Mouse (Mus musculus): ENCODE measurements around the gene Ptprs. TPM values are rescaled to one million over a fixed set of nuclear protein-coding genes. Genes with fewer than 3 reads are reported as not detected.

The Ptprs gene
- total and polyA plus RNA-seq, 3 experiments = 41.7 to 91.1 (median 47.5) TPM

GRCm38 (mm10) chr17:56442316-56442715 is 34.0 kb downstream of the Ptprs start:
- TF ChIP-seq EP300 (IDR thresholded peaks at IDR 0.05; ENCODE audit: insufficient read depth, low read depth, low read length) (no peak), CTCF (IDR thresholded peaks at IDR 0.05) (no peak), POLR2A (IDR thresholded peaks at IDR 0.05; ENCODE audit: insufficient read depth, low read depth, low read length) (no peak)
- H3K27me3 ChIP-seq (ENCODE audit: control insufficient read depth, insufficient read depth, low read length) = no peaks in the 10 kb centered on the region
- intact Hi-C loops (cut with DNase I) = no loop called here
- no peak for DNase-seq
- 82% methylated on average over 6 of the region's 6 CpGs for WGBS
- no peak overlapping the region for H3K4me3 ChIP-seq
- H3K4me1 ChIP-seq (ENCODE audit: control insufficient read depth, insufficient read depth, low read length) = no peaks in the 10 kb centered on the region
- no peak overlapping the region for H3K27ac ChIP-seq
- no peaks in the 10 kb centered on the region for H3K79me2 ChIP-seq (replicated peaks; ENCODE audit: control insufficient read depth, insufficient read depth, low read length)
- no peak overlapping the region for H3K9ac ChIP-seq (ENCODE audit: low read depth, low read length)
- no peaks in the 10 kb centered on the region for H3K36me3 ChIP-seq (ENCODE audit: control insufficient read depth, insufficient read depth, low read length)

GRCm38 (mm10) chr17:56439731-56440460 is 36.4 kb downstream of the Ptprs start:
- Histone ChIP-seq H3K36me3 (ENCODE audit: control insufficient read depth, insufficient read depth, low read length) (no peaks in the 10 kb centered on the region), H3K27ac (no peak overlapping the region), H3K27me3 (ENCODE audit: control insufficient read depth, insufficient read depth, low read length) (no peaks in the 10 kb centered on the region), H3K4me3 (no peak overlapping the region), H3K9ac (ENCODE audit: low read depth, low read length) (no peak overlapping the region), H3K79me2 (replicated peaks; ENCODE audit: control insufficient read depth, insufficient read depth, low read length) (no peaks in the 10 kb centered on the region), H3K4me1 (ENCODE audit: control insufficient read depth, insufficient read depth, low read length) (no peaks in the 10 kb centered on the region)
- no peak for DNase-seq
- intact Hi-C loops (cut with DNase I) = no loop called here
- 89% methylated on average over 15 of the region's 15 CpGs for WGBS
- TF ChIP-seq EP300 (IDR thresholded peaks at IDR 0.05; ENCODE audit: insufficient read depth, low read depth, low read length) (no peak), POLR2A (IDR thresholded peaks at IDR 0.05; ENCODE audit: insufficient read depth, low read depth, low read length) (no peak), CTCF (IDR thresholded peaks at IDR 0.05) (no peak)

GRCm38 (mm10) chr17:56431582-56431981 is 44.7 kb downstream of the Ptprs start:
- intact Hi-C loops (cut with DNase I) = loop anchor here (5.0 kb wide), 1 partner anchor 74 kb away; no protein-coding TSS in a partner anchor
- H3K36me3 ChIP-seq (ENCODE audit: control insufficient read depth, insufficient read depth, low read length) = no peaks in the 10 kb centered on the region
- 90% methylated on average over 3 of the region's 3 CpGs for WGBS

GRCm38 (mm10) chr17:56427857-56428256 is 48.4 kb downstream of the Ptprs start:
- peaks cover 1% of the 10 kb centered on the region; the same call in 1 of the 2 replicates for H3K4me1 ChIP-seq (ENCODE audit: control insufficient read depth, insufficient read depth, low read length)
- no peak for TF ChIP-seq EP300 (IDR thresholded peaks at IDR 0.05; ENCODE audit: insufficient read depth, low read depth, low read length)
- no peak for TF ChIP-seq CTCF (IDR thresholded peaks at IDR 0.05)
- TF ChIP-seq POLR2A (IDR thresholded peaks at IDR 0.05; ENCODE audit: insufficient read depth, low read depth, low read length) = no peak
- H3K9ac ChIP-seq (ENCODE audit: low read depth, low read length) = no peak overlapping the region
- H3K36me3 ChIP-seq (ENCODE audit: control insufficient read depth, insufficient read depth, low read length) = no peaks in the 10 kb centered on the region
- intact Hi-C loops (cut with DNase I) = no loop called here
- H3K27me3 ChIP-seq (ENCODE audit: control insufficient read depth, insufficient read depth, low read length) = no peaks in the 10 kb centered on the region
- no peak overlapping the region for H3K27ac ChIP-seq
- no peak for DNase-seq
- WGBS = 80% methylated on average over 28 of the region's 28 CpGs
- no peaks in the 10 kb centered on the region for H3K79me2 ChIP-seq (replicated peaks; ENCODE audit: control insufficient read depth, insufficient read depth, low read length)
- H3K4me3 ChIP-seq = no peak overlapping the region

More at GRCm38 (mm10) chr17:56431582-56431981, 44.7 kb downstream of the Ptprs start:
- Histone ChIP-seq H3K79me2 (replicated peaks; ENCODE audit: control insufficient read depth, insufficient read depth, low read length) (no peaks in the 10 kb centered on the region), H3K27me3 (ENCODE audit: control insufficient read depth, insufficient read depth, low read length) (no peaks in the 10 kb centered on the region), H3K27ac (no peak overlapping the region), H3K4me3 (no peak overlapping the region), H3K9ac (ENCODE audit: low read depth, low read length) (no peak overlapping the region), H3K4me1 (ENCODE audit: control insufficient read depth, insufficient read depth, low read length) (no peaks in the 10 kb centered on the region)
- TF ChIP-seq CTCF (IDR thresholded peaks at IDR 0.05) (no peak), POLR2A (IDR thresholded peaks at IDR 0.05; ENCODE audit: insufficient read depth, low read depth, low read length) (no peak), EP300 (IDR thresholded peaks at IDR 0.05; ENCODE audit: insufficient read depth, low read depth, low read length) (no peak)
- no peak for DNase-seq

- 53% methylated on average over 3 of the region's 3 CpGs for WGBS
- Histone ChIP-seq H3K4me1 (ENCODE audit: control insufficient read depth, insufficient read depth, low read length) (peaks cover 1% of the 10 kb centered on the region; the same call in 1 of the 2 replicates), H3K36me3 (ENCODE audit: control insufficient read depth, insufficient read depth, low read length) (no peaks in the 10 kb centered on the region), H3K79me2 (replicated peaks; ENCODE audit: control insufficient read depth, insufficient read depth, low read length) (no peaks in the 10 kb centered on the region), H3K27me3 (ENCODE audit: control insufficient read depth, insufficient read depth, low read length) (no peaks in the 10 kb centered on the region), H3K27ac (no peak overlapping the region), H3K4me3 (peak overlapping the region; percentile 49), H3K9ac (ENCODE audit: low read depth, low read length) (peak overlapping the region; percentile 69)
- TF ChIP-seq CTCF (IDR thresholded peaks at IDR 0.05) (no peak), POLR2A (IDR thresholded peaks at IDR 0.05; ENCODE audit: insufficient read depth, low read depth, low read length) (no peak), EP300 (IDR thresholded peaks at IDR 0.05; ENCODE audit: insufficient read depth, low read depth, low read length) (no peak)
- intact Hi-C loops (cut with DNase I) = loop anchor here (1.0 kb wide), 1 partner anchor 53 kb away; no protein-coding TSS in a partner anchor
- DNase-seq = no peak
Observed at GRCm38 (mm10) chr17:56425941-56426340, 50.3 kb downstream of the Ptprs start.

- TF ChIP-seq EP300 (IDR thresholded peaks at IDR 0.05; ENCODE audit: insufficient read depth, low read depth, low read length) = no peak
- peak; percentile 99 for TF ChIP-seq CTCF (IDR thresholded peaks at IDR 0.05)
- H3K36me3 ChIP-seq (ENCODE audit: control insufficient read depth, insufficient read depth, low read length) = no peaks in the 10 kb centered on the region
- 5% methylated on average over 45 of the region's 47 CpGs for WGBS
- peak; percentile 84 to 91 for DNase-seq
- peak overlapping the region; percentile 49 for H3K4me3 ChIP-seq
- peak overlapping the region; percentile 75 for H3K9ac ChIP-seq (ENCODE audit: low read depth, low read length)
- no peaks in the 10 kb centered on the region for H3K79me2 ChIP-seq (replicated peaks; ENCODE audit: control insufficient read depth, insufficient read depth, low read length)
- intact Hi-C loops (cut with DNase I) = no loop called here
- H3K27me3 ChIP-seq (ENCODE audit: control insufficient read depth, insufficient read depth, low read length) = no peaks in the 10 kb centered on the region
- H3K4me1 ChIP-seq (ENCODE audit: control insufficient read depth, insufficient read depth, low read length) = peaks cover 1% of the 10 kb centered on the region; the same call in 1 of the 2 replicates
- no peak overlapping the region for H3K27ac ChIP-seq
Observed at GRCm38 (mm10) chr17:56425584-56425914, 50.7 kb downstream of the Ptprs start.

All from heart, adult 2 months (tissue).